Mouse (Mus musculus) C2C12 (cell line): ENCODE results near the gene Tfpt.
"Not testable (repeated sequence)": the region's sequence is repeated elsewhere in the genome, so short reads cannot be mapped to it uniquely, and the experiment has no call there.

ENCODE experiments used
- CTCF ChIP-seq: IDR thresholded peaks from one replicate; pipeline ENCODE4 v1.5.1; 2011; ENCODE audit not compliant: control insufficient read depth, insufficient read depth, insufficient read length
- FOSL1 ChIP-seq: IDR thresholded peaks from one replicate; pipeline ENCODE4 v1.8.0; 2011; ENCODE audit warnings: mild to moderate bottlenecking, low read length; ENCODE audit not compliant: poor library complexity, insufficient read depth, severe bottlenecking
- MAX ChIP-seq: IDR thresholded peaks from one replicate; pipeline ENCODE4 v1.6.1; 2011; ENCODE audit warnings: mild to moderate bottlenecking, control low read depth
- MYOD1 ChIP-seq: IDR thresholded peaks from one replicate; pipeline ENCODE4 v1.6.1; 2011; ENCODE audit warnings: low read depth; ENCODE audit not compliant: control insufficient read depth, insufficient read length
- MYOG ChIP-seq: IDR thresholded peaks from one replicate; pipeline ENCODE4 v1.6.1; 2011; ENCODE audit not compliant: control insufficient read depth, insufficient read length; ENCODE audit errors: extremely low read depth
- USF1 ChIP-seq: IDR thresholded peaks from one replicate; pipeline ENCODE4 v1.6.1; 2011; ENCODE audit warnings: low read depth, mild to moderate bottlenecking, control low read depth, moderate library complexity

- TF ChIP-seq CTCF, MYOG, MAX, USF1, FOSL1, MYOD1: not testable (repeated sequence)
These were observed 59.1 kb downstream of the Tfpt start for GRCm38 (mm10) chr7:3570580-3570979.
